Mouse (Mus musculus) heart, postnatal 36 days (tissue): ENCODE results near the gene Txnrd3. TPM values are rescaled to one million over a fixed set of nuclear protein-coding genes. Genes with fewer than 3 reads are reported as not detected.

ENCODE experiments used
- DNase-seq, 2 experiments: peaks; one replicate each; pipeline ENCODE4 v3.0.0; 2021 to 2022
- intact Hi-C: fragments of 180-260 bp; cut with DNase I; formaldehyde crosslinking; loops from one replicate; pipeline ENCODE4 v1.15.1; 2025
- total RNA-seq, 2 experiments: library from RNA; stranded (reverse); gene quantifications; 2 replicates each; pipeline ENCODE4 v1.2.3; 2021

Txnrd3 gene
- 10 to 100 TPM; 15.8 to 17.8 TPM for total RNA-seq

DNA sequence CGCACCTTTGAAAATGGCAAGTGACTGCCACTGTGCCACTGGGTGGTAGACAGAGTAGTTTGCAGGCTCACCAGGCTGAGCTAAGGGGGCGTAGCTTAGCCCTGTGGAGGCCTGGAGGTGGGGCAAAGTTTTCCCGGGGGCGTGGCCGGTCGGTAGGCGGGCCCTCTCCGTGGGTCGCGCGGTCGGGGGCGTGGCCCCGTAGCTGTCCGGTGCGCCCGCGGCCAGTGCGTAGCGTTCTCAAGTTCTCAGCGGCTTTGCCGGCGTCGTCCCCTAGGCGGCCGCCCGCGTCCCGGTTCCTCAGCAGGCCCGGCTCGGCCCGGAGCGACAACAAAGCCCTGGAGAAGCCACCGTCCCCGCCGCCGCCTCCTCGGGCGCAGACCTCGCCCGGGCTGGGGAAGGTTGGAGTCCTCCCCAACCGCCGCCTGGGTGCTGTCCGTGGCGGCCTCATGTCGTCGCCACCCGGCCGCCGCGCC is at the start of gene Txnrd3:
Txnrd3 (plus strand) TSS at position 191 of the 473 bp plus-strand sequence.
- intact Hi-C loops: no loop called here
- DNase-seq: peak; percentile 95

DNA sequence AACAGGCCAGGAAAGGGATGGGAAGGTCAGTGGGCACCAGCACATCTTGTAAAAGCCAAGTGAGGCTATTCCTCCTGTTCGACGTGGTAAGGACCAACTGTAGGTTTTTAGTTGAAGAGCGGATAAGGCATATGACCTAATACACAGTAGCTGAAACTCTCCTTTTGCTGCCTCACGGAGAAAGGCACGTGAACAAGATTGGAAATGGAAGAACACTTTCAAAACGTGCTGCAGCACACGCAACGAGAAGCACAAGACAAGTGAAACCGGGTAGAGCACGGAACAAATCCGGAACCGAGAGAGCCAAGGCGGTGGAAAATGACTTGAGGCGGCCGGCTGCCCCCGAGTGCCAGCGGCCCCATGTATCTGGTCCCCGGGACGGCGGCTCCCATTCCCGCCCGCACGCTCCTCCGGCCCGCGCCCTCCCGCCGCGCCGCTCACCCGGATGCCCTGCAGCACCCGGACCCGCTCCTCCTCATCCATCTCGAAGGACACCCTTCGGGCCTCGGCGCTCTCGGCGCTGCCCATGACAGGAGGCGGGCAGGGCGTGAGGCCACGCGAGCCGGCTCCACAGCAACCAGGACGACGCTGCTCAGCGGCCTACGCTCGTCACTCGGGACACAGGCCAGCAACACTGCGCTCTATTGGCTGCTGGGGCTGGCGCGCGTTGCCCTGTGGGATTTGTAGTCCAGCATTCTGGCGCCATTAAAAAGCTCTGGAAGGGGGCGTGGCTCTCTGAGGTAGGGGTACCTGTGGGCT is 48.6 kb upstream of the Txnrd3 start, which contains the start of gene Chchd6:
Chchd6 (minus strand) TSS at position 635 of the 759 bp plus-strand sequence.
- peak; percentile 91 to 95 for DNase-seq
- intact Hi-C loops: loop anchor here (5.0 kb wide), 1 partner anchor 233 kb away; the partner anchor contains the start of gene Plxna1

DNA sequence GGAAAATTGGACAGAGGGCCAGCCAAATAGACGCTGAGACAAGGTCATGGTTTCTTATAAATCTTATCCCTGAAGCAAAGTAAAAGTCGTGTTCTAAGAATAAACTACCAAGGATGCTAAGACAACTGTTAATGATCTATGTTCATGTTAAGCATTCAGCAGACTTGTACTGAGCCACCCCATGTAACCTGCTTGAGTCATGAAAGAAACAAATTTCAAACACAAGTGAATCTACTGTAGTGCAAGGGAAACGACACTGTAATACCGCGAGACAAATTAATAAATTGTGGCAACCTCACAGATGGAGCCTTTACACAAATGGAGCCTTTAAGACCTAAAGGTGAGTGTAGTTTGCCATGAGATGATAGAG is 48.0 kb upstream of the Txnrd3 start:
- intact Hi-C loops: loop anchor here (5.0 kb wide), 1 partner anchor 233 kb away; the partner anchor contains the start of gene Plxna1
- no peak for DNase-seq

DNA sequence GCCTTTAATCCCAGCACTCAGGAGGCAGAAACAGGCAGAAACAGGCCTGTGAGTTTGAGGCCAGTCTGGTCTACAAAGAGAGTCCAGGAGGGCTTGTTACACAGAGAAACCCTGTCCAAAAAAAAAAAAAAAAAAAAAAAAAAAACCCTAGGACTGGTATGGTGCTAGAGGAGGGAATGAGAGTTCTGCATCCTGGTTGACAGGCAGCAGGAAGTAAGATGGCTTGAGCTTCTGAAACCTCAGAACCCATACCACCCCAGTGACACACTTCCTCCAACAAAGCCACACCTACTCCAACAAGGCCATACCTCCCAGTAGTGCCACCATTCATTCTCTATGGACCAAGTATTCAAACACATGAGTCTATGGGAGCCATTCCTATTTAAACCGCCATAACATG is 47.3 kb upstream of the Txnrd3 start:
- no peak for DNase-seq
- intact Hi-C loops: loop anchor here (5.0 kb wide), 1 partner anchor 234 kb away; the partner anchor contains the start of gene Plxna1

DNA sequence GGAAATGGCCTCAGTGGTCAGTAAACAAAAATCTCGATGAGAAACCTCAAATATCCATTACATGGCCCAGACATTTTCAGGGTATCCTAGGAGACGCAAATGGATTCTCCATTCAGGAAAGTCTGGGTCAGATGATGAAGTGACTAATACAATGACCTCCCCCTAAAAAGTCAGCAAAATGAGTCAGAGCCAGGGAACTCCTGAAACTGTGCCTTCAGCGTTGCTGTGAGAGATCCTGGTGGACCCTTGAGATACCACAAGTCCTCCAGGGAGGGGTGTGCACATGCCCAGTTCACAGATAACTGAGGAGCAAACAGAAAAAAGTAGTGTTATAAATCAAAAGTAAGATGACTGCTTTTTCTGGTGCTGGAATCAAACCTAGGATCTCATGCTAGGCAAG is 37.7 kb upstream of the Txnrd3 start:
- intact Hi-C loops: no loop called here
- no peak for DNase-seq

DNA sequence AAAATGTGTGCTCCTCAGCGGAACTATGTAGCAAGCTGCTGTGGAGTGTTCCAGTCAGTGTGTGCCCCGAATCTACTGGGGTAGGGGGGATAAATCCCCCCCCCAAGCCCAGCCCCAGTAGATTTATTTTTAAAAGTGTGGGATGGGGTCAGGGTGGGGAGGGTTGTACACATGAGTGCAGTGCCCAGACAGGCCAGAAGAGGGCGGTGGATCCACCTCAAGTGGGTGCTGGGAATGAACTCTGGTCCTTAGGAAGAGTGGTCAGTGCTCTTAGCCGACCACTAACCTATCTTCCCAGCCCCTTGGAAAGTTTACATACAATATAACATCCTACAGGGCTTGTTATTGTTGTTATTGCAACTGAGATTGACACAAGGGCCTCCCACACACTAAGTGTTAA is 35.8 kb upstream of the Txnrd3 start:
- intact Hi-C loops: no loop called here
- DNase-seq: no peak

DNA sequence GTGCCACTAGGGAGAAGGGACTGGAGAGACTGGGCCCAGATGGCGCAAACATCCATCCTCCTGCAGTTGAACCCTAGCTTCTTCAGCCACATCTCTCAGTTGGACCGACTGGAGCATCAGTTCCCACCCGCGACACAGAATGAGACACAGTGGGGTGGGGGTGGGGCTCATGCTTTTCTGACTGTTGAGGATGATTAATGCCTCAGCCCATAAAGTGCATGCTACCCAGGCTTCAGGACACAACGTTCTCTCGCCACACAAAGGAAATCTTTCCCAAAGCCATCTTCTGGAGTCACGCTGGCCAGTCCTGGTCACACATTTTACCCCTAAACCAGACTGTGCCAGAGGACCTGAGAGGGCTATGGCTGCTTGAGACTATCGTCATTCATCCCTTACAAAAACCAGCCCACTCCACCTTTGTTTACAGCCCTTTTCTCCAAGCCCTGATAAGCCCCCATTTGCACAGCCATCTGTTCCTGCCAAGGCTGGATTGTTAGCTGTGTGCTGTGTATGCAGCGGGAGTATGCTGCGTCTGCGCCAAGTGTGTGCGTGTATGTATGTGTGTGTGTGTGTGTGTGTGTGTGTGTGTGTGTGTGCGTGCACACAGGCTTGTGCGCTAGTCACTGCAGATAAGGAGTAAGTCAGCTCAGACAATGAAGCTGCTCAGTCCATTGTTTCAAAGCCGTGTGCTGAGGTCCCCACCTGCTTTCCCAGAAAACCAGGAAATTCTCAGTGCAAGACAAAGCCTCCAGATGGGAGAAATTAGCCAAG is 30.3 kb upstream of the Txnrd3 start:
- no peak for DNase-seq
- intact Hi-C loops: no loop called here

DNA sequence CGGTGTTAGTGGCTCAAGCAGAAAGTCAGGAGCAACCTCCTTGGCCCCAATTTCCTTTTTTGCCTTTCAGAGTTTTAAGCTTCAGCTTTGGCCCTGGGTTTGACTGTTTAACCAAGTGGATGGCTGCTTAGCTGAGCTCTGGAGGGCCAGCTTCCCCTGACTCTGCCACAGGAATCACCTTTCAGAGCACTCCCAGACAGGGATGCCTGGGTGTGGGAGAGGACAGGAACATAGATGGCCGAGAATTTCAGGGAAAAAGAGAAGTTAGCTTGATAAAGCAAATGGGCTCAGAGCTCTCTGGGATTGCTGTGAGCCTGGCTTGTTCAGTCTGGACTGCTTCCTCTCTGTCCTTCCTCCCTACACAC is 29.7 kb upstream of the Txnrd3 start:
- intact Hi-C loops: no loop called here

DNA sequence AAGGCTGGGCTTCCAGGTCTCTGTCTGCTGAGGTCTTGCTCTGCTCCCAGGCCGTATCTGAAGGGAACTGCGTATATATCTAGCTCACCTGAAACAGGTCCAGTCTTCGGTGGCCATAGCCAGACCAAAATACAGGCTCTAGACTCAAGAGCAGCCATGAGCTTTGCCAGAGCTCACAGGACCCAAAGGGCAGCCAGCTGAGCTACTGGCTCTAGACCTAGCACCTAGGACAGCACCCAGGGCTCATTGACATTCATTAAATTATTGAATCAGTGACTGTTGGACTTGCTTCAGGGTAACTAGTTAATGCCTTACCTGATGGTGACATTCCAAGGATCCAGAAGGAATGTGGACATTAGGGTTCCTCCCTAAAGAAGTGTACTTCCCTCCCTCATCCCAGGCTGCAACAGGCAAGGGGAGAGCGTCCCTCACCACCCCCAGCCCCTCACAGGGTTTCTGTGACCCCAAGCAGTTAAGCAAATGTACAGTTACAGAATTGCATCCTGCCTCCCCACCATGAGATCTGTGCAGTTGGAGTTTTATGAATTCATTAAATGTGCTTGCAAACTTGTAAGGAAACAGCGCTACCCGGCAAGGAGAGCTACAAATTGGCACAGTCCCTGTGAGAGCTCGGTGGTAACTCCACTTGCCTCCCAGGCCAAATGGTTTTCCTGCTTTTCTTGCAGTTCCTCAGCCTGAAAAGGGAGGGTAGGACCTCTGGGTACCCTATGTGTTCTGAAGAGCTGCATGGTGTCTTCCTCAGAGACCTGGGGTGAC is 29.0 kb upstream of the Txnrd3 start:
- intact Hi-C loops: no loop called here
- DNase-seq: no peak

More for the DNA sequence above, 29.7 kb upstream of the Txnrd3 start:
- DNase-seq: no peak

DNA sequence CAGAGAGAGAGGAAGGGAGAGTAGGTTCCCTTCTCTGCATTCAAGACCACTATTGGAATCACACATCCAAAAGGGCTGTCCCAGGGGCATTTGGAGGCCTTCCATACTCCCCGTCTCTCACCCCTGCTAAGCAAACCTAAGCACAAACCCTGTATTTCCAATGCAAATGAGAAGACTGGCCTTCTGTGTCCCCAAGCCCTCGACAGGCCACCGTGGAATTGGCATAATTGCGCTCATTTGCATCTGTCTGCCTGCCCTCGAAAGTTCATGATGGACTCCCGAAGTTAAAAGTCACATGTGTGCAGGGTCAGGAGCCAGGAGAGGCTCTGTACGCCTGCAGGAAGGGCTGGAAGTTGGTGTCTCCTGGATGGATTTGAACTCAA is 28.4 kb upstream of the Txnrd3 start:
- intact Hi-C loops: no loop called here

DNA sequence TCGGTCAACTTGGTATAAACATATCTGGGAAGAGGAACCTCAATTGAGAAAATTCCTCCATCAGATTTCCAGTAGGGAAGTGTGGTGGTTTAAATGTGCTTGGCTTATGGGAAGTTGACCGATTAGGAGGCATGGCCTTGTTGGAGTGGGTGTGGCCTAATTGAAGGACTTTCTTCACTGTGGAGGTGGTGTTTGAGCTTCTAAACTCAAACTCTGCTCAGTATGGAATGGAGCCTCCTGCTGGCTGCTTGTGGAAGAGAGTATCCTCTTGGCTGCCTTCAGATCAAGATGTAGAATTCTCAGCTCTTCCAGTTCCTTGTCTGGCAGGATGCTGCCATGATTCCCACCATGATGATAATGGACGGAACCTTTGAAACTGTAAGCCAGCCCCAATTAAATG is 21.1 kb upstream of the Txnrd3 start:
- intact Hi-C loops: no loop called here
- DNase-seq: no peak

More for the DNA sequence above, 28.4 kb upstream of the Txnrd3 start:
- DNase-seq: no peak

DNA sequence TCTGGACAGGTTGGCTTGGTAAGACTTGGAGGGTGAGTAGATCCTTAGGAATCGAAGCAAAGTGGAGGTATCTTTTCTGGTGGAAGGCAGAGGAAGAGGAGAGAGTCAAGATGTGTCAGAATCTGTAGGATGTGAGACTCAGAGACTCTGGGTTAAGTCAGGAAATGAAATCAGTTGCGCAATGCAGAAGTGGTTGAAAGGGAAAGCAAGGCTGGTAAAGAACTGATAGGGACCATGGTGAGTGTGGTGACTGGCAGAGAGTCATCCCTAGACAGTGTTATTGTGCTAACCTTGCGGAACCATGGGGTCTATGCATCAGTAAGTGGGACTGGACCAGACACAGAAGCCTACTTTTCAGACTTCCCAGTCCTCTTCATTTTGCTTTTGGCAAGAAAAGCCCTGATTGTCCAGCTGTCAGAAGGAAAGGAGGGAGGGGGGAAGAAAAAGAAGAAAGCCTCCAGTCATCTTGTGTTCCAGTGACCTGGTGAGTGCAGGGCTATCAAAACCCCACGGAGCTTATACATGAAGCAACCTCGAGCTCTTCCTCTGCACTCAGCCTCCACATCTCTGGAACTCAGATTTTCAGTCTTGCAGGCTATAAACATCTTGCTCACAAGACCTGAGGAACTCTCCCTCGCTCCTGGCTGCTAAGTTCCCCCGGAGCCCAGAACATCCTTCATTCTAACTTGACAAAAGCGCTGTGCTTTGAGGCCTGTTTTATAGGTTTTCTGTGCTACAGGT is 15.6 kb upstream of the Txnrd3 start:
- intact Hi-C loops: no loop called here
- no peak for DNase-seq

DNA sequence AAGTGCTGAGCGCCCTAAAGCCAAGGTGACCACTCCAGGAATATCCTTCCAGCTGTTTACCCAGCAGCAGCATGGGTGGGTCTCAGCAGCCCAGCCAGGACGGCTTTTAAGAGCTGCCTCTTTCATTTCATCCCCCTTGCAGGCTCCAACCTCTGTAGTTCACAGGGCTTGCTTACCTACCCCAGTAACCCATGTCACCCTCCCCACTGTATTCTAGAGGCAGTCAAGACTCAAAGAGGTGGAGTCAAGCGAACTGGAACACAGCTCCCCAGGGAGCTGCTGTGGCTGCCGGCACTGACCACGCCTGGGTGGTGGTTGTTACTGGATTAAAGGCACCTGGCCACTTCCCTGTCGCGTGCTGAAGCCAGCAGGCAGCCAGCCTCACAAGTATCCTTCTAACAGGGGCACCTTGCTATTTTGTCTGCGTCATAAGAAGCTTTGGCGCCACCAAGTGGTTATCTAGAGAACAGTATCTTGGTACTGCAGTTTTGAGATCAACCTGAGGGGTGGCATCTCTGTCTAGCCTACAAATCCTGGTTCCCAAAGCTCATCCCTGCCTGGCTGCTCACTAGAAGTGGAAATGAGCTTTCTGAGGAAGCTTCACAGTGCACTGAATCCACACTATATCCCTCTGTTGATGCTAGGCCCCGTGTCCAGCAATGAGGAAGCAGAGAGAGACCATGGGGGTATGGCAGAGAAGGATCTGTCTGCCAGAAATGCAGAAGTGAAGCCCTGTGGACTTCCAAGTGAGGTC is 11.8 kb upstream of the Txnrd3 start:
- peak; percentile 79 to 82 for DNase-seq
- intact Hi-C loops: loop anchor here (2.0 to 5.0 kb wide), 4 partner anchors 75 to 703 kb away; partner anchors contain the start of gene Plxna1

DNA sequence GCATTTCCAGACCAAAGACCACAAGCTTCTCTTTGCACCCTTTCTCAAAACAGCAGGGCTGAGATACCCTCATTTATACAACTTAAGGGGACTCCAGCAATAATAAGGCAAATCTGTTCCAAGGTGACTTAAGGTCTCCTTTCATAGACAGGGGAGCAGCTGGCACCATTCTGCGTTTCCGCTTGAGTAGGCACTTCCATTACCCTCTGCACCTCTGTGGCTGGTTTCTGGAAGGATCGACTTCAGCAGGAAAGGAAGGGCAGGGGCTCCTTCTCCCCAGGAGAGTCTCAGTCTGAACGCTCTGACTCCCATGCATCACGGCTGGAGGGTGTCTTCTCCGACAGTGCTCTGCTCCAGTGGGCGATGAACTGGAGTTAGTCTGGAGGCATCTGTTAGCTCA is 10.7 kb upstream of the Txnrd3 start:
- DNase-seq: no peak
- intact Hi-C loops: loop anchor here (2.0 to 5.0 kb wide), 4 partner anchors 76 to 704 kb away; partner anchors contain the start of gene Plxna1

DNA sequence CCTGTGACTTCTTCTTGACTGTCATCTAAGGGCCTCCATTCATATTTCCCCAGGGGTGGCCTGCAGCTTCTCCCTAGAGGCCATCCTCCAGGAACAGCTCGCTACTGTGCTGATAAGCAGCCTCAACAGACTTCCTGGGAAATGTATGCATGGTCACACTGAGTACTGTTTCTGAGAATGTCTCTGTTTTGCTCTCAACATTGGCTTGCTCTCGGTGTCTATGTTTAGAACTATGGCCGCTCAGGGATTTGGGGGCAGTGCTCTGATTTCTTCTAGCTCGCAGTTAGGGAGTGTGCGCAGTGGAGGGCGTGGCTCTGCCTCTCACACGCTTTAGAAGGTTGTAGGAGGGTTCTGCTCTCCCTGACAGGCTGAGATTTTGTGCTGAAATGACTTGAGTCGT is 9.4 kb upstream of the Txnrd3 start:
- intact Hi-C loops: loop anchor here (5.0 kb wide), 1 partner anchor 292 kb away; no protein-coding TSS in a partner anchor
- DNase-seq: peak in 1 of 2 experiments; percentile 33

DNA sequence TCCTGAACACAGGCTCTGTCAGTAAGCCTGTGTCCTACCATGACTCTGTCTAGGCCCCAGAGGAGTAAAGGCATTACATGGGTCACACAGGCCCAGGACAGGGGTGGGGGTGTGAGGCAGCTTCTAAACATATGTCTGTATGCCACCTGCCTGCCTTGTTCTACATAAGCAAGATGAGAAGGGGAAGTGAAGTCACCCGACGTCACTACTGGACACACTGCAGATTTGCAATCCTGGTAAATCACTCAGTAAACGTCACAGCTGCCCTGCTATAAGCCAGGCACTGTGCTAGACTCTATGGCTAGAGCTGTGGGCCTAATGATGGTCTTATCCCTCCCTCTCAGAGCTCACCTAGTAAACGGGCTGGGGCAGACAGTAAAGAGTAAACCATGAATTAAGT is 5.8 kb upstream of the Txnrd3 start:
- DNase-seq: no peak
- intact Hi-C loops: no loop called here

DNA sequence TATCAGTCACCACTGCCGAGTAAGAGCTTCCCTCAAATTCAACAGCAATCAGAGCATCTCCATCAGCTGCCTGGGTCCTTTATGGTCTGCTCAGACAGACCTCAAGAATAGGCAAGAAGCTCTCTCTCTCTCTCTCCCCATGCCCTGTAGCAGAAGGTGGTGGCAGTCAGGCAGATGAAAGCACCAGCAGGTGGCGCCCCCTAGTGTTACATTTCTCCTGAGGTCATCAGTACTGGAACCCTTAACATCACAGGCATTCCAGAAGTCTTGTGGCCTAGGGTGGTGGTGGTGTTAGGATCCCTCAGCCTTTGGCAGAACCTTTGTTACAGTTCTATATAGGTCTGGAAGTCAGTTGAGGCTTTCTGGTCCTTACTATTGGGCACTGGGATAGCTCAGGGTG is 4.8 kb upstream of the Txnrd3 start:
- intact Hi-C loops: no loop called here
- peak in 1 of 2 experiments; percentile 58 for DNase-seq

DNA sequence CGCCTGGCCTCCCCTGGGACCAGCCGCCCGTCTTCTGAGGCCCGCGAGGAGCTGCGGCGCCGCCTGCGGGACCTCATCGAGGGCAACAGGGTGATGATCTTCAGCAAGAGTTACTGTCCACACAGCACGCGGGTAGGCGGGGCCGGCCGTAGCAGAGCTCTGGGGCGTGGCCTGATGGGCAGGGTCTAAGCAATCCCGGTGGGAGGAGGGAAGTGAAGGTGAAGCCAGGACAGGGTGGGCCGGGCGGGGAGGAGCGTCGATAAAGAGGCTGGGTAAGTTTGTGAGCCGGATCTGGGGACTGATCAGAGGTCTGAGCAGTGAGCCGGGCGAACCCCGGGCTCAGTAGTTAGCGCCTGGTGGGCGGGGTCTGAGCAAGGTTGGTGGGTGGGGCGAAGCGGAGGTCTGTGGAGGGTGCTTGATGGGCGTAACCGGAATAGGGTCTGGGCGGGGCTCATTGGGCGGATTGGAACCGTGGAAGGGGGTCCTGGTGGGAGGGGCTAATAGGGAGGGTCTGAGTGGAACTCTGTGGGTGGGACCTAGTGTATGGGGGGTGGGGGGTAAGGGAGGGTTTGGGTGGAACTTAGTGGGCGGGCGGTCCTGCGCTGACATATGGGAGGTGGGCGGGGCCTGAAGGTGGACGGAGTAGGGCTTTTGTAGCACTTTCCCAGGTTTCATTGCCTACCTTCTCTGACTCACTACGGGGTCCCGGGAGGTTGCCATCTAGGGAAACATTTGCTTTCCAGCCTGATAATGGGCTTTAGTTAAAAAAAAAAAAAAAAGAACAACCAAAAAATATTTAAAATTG is 685 bp downstream of the Txnrd3 start:
- DNase-seq: peak; percentile 87 to 91
- intact Hi-C loops: no loop called here
